Mouse (Mus musculus): Measurements from ENCODE around the gene Cuedc1.
A peak's percentile ranks its signal among the peaks of the same experiment; 100 is the strongest.

Cuedc1 gene

DNA sequence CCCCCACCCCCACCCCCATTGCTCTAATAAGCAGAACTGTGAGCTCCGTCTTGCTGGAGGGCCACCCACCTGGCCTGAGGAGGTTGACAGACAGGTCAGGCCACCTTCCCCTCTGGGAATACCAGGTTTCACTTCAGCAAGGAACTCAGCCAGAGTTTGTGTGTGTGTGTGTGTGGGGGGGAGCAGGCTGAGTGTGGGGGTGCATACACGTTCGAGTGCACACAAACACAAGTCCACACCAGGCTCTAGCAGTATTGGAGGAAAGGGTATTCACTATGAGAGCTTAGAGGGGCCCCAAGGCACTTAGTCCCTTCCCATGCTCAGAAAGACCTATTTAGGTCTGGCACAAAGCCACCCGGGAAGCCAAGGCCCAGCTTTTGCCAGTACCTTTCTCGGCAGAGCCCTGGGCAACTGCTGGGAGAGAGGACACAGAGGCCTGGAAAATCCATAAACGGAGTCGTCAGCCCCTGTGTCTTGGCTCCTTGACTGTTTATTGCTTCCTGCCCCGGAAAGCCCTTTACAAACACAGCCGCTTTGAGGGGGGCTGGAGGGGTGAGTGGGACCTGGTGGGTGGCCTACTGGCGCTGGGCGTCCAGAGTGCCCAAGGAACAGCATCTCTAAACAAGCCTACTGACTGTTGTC is 50.9 kb downstream of the Cuedc1 start:
- DNase-seq, result no peak

DNA sequence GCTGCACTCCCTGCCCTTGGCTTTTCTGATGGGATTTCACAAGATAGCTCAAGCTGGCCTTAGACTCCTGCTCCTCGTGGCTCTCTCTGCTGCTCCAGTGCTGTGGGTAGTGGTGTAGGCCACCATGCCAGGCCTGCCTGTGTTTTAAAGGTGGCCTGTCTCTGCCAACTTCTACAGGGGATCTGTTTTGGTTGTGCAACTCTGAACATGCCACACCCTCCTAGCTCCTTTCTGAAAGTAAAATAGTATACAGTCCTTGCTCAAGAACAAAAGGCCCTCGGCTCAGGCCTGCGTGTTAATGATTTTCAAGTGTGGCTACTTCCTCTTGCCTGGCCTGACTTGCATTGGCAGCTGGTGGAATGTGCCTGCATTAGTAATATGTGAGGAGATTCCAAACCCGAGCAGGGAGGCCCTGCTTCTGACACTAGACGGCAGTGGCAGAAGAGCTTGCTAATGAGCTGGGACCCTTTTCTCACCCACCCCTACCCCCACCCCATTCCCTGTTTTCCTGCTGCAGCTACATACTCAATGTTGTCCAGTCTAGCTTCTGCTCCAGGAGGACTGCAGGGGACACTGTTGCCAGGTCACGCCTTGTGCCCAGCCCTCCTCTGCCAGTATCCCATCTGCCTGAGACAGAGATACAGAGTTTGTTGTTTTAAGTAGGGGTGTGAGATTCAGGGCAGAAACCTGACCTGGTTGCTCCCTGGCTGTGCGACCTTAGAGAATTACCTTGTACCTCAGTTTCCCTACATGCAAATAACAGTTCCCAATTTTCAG is 53.7 kb downstream of the Cuedc1 start:
- no peak for DNase-seq

DNA sequence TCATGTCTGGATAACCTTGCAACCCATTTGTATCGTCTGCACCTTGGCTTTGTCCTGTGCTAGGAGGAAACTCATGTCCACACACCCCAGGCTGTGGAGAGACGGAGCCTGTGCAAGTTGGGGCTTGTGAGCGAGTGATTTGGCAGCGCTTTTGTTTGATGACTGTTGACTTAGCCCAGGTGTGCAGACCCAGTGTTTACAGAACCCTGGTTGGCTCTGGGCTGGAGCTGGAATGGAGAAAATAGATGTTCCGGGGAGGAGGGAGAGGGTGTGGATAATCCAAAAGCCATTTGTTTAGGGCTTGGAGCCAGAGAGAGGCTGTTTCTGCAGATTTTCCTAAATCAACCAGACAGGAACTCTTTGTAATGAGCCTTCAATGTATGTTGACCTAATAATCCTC is 56.0 kb downstream of the Cuedc1 start:
- DNase-seq, result no peak

DNA sequence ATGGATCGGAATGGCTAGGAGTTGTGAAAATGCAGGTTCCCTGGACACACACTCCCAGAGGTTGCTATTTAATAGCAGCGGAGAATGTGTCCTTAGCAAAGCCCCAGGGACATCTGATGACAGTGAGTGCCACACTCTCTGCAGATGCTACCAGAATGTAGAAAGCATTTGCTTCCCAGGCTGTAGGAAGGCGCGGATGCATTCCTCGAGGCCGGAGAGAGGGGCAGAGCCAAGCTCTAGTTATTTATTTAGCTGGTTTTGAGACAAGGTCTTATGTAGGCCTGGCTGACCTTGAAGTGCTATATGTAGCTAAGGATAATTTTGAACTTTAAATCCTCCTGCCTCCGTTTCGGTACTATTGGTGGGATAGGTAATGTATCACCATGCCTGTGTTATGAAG is 56.6 kb downstream of the Cuedc1 start:
- DNase-seq, result no peak

DNA sequence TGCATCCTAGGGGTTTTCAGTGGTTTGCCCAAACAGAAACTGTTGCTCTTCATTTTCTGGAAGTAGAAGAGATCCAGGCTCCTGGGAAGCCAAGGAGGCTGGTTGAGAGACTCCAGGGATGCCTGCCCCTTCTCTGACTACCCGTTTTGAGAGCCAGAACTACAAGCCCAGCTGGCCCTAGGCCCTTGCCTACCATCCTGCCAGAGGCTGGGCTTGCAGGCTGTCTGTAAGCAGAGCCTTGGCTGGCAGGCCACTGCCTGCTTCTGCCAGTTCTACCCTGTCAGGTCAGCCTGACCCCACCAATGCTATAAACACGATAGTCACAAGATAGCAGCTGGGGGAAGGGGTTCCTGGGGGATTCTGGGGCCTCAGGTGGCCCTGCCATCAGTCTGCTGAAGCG is 57.6 kb downstream of the Cuedc1 start:
- DNase-seq, result peak; percentile 51

DNA sequence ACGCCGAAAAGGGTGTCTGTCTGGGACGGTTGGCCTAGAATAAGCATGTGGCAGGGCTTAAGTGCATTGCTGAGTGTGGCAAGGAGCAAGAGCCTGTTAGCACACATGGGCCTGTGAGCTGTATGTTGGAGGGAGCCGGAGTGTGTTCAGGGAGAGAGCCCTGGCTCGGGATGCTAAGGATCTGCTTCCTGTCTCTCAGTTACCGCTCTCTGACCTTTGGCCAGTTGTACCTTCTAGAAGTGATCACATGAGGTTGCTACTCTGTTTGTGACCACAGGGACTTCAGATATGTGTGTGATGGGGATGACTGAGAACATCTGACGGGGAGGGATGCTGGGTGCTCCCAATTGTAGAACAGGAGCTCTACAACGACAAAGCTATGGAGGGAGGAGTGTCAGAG is 58.1 kb downstream of the Cuedc1 start:
- no peak for DNase-seq

DNA sequence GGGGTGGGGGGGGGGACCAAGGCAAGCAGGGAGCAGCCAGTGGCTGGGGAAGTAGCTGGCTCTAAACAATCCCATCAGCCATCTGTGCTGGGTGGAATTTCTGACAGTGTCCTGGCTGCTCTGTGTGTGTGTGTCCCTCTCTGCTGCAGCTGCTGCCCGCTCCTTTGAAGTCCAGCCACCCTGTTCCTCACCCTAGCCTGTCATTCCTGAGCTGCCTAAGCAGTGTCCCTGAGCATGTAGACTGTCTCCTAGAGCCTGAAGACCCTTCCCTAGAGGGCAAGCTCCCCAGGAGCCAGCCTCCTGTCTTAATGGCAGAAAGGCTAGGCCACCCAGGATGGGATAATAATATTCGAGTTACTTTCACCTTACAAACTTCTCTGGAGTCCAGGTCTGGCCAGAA is 58.5 kb downstream of the Cuedc1 start:
- no peak for DNase-seq

DNA sequence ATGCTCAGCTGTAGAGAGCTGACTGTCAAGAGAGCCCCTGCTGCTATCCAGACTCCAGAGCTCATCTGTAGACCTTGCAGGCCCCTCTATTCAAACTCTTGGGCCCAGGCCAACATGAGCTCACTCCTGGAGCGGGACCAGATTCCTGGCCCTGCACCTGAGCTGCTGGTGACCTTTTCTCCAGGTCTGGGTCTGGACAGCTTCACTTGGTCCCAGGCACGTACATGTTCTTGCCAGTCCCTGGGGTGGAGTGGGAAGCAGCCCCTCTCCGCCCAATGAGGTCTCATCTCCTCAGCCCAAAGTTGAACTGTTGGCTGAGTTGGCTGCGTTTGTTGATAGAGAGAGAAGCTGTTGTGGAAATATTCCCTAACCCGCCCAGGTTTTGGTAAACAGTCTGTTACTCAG is 61.0 kb downstream of the Cuedc1 start:
- no peak for DNase-seq

DNA sequence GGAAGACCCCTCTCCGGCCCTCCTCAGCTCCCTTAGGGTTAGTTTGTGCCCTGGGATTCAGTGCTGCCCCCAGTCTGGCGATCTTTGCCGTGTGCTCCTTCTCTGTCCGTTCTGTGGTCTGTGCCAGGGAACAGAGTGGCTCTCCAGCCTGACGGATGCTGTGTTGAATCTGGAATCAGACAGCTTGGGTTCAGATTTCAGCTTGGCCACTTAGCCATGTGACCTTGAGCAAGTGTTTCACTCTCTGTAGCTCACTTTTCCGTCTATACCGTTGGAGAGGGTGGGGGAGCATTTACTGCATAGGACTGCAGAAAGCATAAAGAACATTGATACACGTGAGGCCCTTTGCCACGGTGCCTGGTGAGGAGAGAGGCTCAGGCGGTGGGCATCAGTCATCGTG is 61.5 kb downstream of the Cuedc1 start:
- DNase-seq, result no peak

DNA sequence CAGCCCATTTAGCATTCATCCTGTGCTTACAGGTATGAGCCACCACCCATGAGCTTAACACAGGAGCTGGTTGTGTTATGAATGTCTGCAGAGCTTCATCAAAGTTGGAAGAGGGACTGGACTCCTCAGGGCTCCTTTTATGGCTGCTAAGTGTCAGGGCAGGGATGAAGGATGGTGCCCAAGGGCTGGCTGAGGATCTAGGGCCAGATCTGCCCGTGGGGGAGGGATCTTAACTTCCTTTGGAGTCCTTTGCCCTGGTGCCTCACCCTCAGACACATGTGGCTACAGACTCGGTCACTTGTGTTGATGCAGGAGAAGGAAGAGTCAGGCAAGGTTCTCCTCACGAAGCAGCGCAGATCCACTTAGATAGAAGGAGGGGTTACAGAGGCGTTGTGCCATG is 62.5 kb downstream of the Cuedc1 start:
- DNase-seq, result no peak

DNA sequence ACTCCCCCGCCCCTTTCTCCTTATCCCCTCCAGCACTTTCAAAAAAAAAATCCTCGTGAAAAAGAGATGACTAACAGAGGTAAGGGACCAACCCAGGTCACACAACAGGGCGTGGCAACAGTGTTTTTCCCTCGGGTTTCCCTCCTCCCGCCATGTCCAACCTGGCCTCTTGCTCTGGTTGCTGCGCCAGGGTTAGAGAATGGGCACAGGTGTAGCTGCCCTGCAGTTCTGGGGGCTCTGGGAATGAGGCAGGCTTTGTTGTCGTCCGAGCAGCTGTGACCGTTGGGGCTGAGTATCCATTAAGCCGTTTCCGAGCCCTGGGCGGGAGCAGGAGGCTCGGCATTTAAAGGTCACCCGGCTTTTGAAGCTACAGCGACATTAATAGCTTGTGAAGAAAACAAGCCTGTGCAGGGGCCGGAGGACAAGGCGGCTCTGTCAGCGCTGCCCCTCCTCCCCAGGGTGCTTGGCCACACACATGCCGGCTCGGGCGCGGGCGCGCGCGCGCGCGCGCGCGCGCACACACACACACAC is 63.3 kb downstream of the Cuedc1 start:
- peak; percentile 80 for DNase-seq

DNA sequence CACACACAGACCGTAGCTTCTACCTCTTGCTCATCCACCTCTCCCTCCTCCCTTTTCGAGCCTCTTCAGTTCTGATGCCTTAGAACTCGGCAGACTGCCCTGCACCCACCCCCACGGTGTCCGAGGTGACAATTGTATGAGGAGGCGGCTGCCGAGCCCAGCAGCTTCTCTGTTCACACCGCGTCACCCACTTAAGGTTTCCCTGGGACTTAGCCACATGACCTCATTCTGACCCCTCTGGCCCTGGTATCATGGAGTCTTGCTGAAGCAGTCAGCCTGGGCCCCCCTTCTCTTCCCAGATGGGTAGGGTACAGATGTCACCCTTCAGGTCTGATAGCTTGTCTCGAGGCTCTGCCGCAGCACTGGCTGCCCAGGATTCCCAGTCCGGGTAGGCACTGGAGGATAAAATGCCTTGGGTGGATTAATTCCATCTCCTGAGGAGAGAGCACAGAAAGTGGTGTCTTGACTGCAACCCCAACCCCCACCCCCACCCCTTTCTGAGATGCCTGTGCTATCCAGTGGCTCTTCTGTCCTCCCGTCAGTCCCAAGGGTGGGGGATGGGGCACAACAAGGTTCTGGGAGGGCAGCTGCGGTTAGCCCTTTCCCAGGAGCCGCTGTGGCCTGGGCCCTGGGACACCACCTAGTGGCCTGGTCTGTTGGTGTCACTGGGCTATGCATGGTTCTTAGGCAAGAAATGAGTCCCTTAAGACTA is 63.9 kb downstream of the Cuedc1 start:
- peak; percentile 88 for DNase-seq

DNA sequence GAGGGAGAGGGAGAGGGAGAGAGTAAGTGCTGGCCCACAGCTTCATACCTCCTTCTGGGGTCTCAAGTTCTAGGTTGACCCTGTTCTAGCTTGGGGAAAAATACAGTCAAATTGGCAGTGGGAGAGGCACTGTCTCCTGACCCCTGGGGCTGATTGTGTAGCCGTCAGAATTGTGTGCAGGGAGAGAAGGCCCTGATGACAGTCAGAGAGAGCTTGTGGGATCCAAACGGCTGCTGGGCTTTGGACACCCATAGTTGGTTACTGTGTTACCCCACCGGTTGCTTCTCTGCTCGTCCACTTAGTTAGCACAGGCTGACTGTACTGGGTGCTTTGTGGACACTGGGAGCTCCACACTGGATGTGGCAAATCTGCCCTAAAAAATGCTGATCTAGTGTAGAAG is 64.9 kb downstream of the Cuedc1 start:
- no peak for DNase-seq

DNA sequence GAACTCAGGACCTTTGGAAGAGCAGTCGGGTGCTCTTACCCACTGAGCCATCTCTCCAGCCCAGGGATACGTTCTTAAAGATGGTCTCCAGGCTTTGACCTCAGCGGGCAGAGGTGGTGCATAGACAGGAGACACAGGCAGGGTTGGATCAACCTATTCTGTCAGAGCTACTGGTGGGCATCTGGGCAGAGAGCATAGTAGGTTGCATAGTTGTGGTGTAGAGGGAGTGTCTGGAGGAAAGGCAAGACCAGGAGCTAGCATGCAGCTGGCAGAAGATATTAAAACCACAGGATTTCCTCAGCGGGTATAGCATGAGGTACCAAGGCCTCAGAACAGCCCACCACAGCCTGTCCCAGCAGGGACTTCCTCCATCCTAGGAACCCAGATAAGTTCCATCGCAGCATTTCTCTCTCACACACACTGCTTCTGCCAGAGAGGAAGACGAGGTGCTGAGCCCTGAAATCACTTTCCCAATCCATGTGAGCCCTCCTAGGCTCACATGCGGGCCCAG is 66.4 kb downstream of the Cuedc1 start:
- DNase-seq, result no peak

DNA sequence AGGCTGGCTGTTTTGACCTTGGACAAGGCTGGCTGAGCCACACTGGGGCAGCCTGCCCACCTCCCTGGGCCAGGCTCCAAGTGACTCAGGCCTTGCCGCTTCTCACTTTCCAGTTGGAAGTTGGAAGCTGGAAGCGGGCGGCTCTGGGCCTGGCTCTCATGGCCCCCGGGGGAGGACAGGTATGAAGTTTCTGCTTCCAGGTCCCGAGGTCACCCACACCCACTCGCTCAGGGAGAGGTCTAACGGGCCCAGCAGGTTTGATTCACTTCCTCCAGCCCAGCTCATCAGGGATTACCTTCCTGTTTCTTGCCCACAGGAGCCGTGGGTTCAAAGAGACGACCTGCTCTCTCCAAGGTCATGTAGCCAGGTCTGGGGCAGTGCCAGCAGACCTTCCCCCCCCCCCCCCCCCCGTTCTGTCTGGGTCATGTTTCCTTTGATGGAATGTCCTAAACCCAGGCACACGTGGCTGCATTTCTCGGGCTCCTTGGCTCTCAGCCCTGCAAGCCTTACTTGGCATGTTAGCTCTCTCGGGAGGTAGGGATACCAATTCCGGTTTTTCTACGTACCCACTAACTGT is 67.0 kb downstream of the Cuedc1 start:
- DNase-seq, result no peak

DNA sequence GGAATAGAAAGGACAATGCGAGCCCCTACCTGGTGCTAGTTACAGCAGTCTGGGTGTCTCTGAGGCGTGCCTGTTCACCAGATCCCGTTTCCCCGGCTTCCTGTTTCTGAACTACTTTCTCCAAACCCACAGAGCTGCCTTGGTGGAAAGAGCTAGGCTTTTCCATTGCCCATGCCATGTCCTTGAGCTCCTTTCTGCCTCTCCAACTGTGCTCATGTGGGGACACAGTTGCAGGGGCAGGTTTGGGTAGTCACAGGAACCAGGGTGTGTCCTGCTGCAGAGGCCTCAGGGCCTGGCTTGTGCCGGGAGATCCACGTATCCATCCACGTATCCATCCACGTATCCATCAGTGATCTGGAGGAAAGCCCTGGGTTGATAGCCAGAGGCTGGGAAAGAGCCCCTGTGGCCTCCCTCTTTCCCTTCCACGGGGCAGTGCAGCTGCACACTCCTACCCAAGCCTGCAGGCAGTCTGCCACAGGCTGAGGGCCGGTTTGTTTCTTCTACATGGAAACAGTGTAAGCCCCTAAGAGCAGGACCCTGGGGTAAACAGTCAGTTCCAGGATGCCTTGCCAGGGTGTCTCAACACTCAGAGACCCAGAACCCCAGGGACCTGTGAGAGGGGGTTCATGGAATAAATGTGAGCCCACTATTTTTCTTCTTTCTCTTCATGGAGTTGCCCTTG is 68.0 kb downstream of the Cuedc1 start:
- DNase-seq, result no peak

DNA sequence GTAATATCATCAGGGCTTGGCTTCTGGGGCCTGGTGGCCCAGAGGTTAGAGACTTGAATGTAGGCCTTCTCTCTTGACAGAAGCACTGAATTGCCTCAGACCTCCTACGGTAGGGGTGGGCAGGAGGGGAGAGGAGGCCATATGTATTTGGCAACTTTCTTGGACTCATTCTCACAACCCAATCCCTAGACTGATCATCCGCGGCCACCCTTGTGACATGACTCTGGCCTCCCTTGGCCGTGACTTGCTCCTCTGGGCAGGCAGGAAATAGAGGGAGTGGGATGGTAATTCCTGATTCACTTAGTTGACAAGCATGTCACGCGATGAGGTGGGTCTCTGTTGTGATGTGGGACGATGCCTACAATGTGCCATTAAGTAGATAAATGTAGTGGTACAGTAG is 68.6 kb downstream of the Cuedc1 start:
- DNase-seq, result no peak

DNA sequence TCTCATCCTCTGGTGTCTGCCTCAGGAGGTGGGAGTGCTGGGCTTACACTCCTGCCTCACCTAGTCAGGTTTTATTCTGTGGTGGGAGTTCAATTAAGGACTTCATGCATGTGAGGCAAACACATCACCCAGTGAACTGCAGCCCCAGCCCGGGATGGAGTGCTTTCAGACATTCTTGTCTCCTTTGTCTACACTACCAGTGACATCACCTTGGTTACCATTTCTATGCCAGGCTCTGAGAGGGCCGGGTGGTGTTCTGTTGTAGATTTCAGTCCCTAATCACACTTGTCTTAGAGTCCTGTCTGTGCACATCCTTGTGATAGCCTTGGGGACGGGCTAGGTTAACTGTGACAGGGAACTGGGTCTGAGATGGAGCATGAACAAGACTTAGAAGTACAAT is 70.8 kb downstream of the Cuedc1 start:
- no peak for DNase-seq

DNA sequence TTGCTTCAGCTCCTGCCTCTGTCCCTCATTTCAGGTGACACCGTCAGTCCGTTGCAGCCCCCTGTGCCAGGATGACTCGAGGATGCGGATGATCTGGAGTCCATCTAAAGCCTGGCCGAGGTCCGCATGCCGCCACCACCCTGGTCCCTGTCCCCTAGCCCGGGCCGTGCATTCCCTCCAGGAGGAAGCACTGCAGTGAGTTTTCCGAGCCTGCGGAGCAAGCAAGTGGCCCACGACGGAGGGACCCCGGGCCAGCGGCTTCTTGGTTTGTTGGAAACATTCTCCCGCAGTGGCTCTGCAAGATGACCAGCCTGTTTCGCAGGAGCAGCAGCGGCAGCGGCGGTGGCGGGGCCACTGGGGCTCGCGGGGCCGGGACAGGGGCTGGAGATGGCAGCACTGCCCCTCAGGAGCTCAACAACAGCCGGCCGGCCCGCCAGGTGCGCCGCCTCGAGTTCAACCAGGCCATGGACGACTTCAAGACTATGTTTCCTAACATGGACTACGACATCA is 71.7 kb downstream of the Cuedc1 start:
- no peak for DNase-seq

DNA sequence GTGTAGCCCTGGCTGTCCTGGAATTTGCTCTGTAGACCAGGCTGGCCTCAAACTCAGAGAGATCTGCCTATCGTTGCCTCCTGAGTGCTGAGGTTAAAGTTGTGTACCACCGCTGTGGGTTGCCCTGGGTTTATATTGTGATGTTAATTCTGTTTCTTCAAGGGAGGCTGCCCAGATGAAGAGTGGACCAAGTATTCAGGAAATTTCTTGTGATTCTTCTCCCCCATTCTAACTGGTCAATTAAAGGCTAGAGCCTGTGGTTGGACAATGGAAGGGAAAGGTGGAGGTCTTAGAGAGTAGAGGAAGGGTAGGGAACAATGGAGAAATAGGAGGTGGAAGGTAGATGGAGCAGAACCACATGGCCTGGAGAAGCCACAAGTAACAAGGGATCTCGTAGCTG is 72.7 kb downstream of the Cuedc1 start:
- no peak for DNase-seq

DNA sequence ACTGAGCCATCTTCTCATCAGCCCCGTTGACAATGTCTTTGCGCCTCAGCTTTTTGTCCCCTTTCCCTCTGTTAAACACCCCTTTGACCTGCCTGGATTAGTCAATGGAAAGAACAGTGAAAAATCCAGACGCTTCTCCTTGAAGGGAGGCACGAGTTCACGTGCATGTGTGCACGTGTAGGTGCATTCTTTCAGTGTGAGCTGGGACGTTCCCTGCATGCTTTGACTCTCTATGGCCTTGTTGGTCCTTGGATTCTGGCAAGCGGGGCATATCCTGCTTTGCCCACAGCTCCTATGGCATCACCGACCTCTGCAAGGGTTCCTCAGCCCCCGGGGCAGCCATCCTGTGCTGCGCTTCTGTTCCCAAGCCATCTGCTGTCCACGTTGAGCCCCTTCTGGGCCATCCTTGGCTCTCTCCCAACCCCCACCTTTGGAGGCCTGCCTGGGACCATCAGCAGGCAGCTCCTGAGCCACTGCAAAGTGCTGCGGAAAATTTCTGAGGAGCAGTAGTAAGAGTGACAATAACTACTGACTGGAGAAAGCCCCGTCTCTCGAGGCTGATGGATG is 74.1 kb downstream of the Cuedc1 start:
- no peak for DNase-seq
